In the genomic region with DNA sequence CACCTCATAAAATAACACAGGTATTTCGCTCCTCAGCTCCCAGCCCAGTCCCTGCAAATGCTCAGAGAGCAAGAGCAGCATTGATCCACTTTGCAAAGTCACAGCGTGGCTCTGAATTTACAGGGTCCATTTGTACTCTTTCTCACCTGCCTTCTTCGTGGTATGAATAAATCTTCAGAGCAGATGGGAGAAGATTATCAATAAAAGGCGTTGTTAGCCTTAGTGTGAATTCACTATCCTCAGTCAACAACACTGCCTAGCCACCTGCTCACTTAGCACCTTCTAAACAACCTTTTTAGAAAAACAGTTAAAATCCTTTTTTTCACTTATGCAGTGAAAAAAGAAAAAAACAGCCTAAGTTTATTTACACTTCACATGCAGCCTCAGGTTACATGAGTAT, we compare ENCODE assay signal across 16 mouse cellular contexts.
A peak's percentile ranks its signal among the peaks of the same experiment; 100 is the strongest.
DNase-seq lines count a peak whose midpoint lies in the region; ATAC-seq and TF ChIP-seq lines count a peak whose summit lies in the region.
"Had no signal": no experiment of that assay in that cellular context is flagged by ENCODE, and none has a peak within 500 bp of the region (broad histone marks: within the 10 kb centered on the region; RNA-seq: fewer than 3 reads in every experiment).

No protein-coding gene starts in this region.

- no peaks in the 10 kb centered on the region for H3K36me3 ChIP-seq in forebrain, embryonic 13.5 days (ENCODE audit: poor library complexity, severe bottlenecking)
- no peaks in the 10 kb centered on the region for H3K36me3 ChIP-seq in forebrain, postnatal 0 days (ENCODE audit: insufficient read depth)
- no peaks in the 10 kb centered on the region for H3K36me3 ChIP-seq in forebrain, embryonic 15.5 days
- no peaks in the 10 kb centered on the region for H3K36me3 ChIP-seq in hindbrain, embryonic 11.5 days (ENCODE audit: control insufficient read depth, insufficient read depth, low read length)
- H3K36me3 ChIP-seq: embryonic facial prominence, embryonic 10.5 days; embryonic facial prominence, embryonic 12.5 days had no signal

- no peak for TF ChIP-seq CTCF in forebrain, postnatal 0 days (IDR thresholded peaks at IDR 0.05; ENCODE audit: low read depth)
- no peak for TF ChIP-seq CTCF in brain, embryonic 14.5 days (IDR thresholded peaks at IDR 0.05; ENCODE audit: borderline replicate concordance, extremely low read depth, insufficient read depth, insufficient read length)

- H3K9me3 ChIP-seq in forebrain, embryonic 13.5 days (replicated peaks), result no peaks in the 10 kb centered on the region
- no peaks in the 10 kb centered on the region for H3K9me3 ChIP-seq in forebrain, postnatal 0 days (ENCODE audit: low read length)
- H3K9me3 ChIP-seq in forebrain, embryonic 15.5 days, result no peaks in the 10 kb centered on the region
- H3K9me3 ChIP-seq in hindbrain, embryonic 11.5 days (ENCODE audit: control insufficient read depth, low read length), result no peaks in the 10 kb centered on the region
- H3K9me3 ChIP-seq: embryonic facial prominence, embryonic 10.5 days; embryonic facial prominence, embryonic 12.5 days had no signal

- H3K9ac ChIP-seq in forebrain, embryonic 13.5 days, result no peak overlapping the region
- H3K9ac ChIP-seq in forebrain, postnatal 0 days, result no peak overlapping the region
- no peak overlapping the region for H3K9ac ChIP-seq in forebrain, embryonic 15.5 days (replicated peaks)
- H3K9ac ChIP-seq in hindbrain, embryonic 11.5 days (ENCODE audit: low read depth, low read length), result no peak overlapping the region
- H3K9ac ChIP-seq: embryonic facial prominence, embryonic 12.5 days had no signal

- ATAC-seq in forebrain, embryonic 13.5 days, result peak; percentile 67
- ATAC-seq in forebrain, postnatal 0 days, result no peak
- peak; percentile 77 for ATAC-seq in forebrain, embryonic 15.5 days (replicated peaks)
- no peak for ATAC-seq in hindbrain, embryonic 11.5 days (ENCODE audit: low FRiP score)

- 66% methylated on average over 4 of the region's 4 CpGs for WGBS in forebrain, embryonic 13.5 days
- WGBS in forebrain, postnatal 0 days, result 44% methylated on average over 4 of the region's 4 CpGs
- 47% methylated on average over 4 of the region's 4 CpGs for WGBS in forebrain, embryonic 15.5 days
- 67% methylated on average over 4 of the region's 4 CpGs for WGBS in hindbrain, embryonic 11.5 days

- H3K4me3 ChIP-seq in forebrain, embryonic 13.5 days, result no peak overlapping the region
- no peak overlapping the region for H3K4me3 ChIP-seq in forebrain, postnatal 0 days (ENCODE audit: low read depth, low read length)
- H3K4me3 ChIP-seq in forebrain, embryonic 15.5 days, result no peak overlapping the region
- no peak overlapping the region for H3K4me3 ChIP-seq in hindbrain, embryonic 11.5 days (ENCODE audit: low read depth, low read length)
- H3K4me3 ChIP-seq: embryonic facial prominence, embryonic 10.5 days; embryonic facial prominence, embryonic 12.5 days had no signal

- no peak overlapping the region for H3K4me2 ChIP-seq in forebrain, embryonic 13.5 days
- no peak overlapping the region for H3K4me2 ChIP-seq in forebrain, postnatal 0 days (ENCODE audit: low read depth)
- H3K4me2 ChIP-seq in forebrain, embryonic 15.5 days (replicated peaks), result no peak overlapping the region
- H3K4me2 ChIP-seq in hindbrain, embryonic 11.5 days (replicated peaks; ENCODE audit: low read depth, low read length), result no peak overlapping the region
- H3K4me2 ChIP-seq: embryonic facial prominence, embryonic 12.5 days had no signal

- H3K27me3 ChIP-seq in forebrain, embryonic 13.5 days, result no peaks in the 10 kb centered on the region
- no peaks in the 10 kb centered on the region for H3K27me3 ChIP-seq in forebrain, postnatal 0 days (ENCODE audit: insufficient read depth, low read length)
- H3K27me3 ChIP-seq in forebrain, embryonic 15.5 days, result no peaks in the 10 kb centered on the region
- H3K27me3 ChIP-seq in hindbrain, embryonic 11.5 days (ENCODE audit: control insufficient read depth, insufficient read depth, low read length), result no peaks in the 10 kb centered on the region
- H3K27me3 ChIP-seq: embryonic facial prominence, embryonic 12.5 days had no signal

- TF ChIP-seq POLR2A in brain, embryonic 14.5 days (IDR thresholded peaks at IDR 0.05; ENCODE audit: borderline replicate concordance, extremely low read depth, insufficient read depth, insufficient read length, poor library complexity, severe bottlenecking), result no peak

- DNase-seq in forebrain, postnatal 0 days, result no peak
- DNase-seq in brain, embryonic 14.5 days (ENCODE audit: low read depth), result peak; percentile 81
- DNase-seq in layer of hippocampus, postnatal 25 days (ENCODE audit: extremely low spot score in 1 of 2, low spot score in 1 of 2), result no peak
- DNase-seq in hindbrain, embryonic 11.5 days (ENCODE audit: low spot score), result no peak
- DNase-seq: adrenal gland, adult 2 months; adrenal gland, postnatal 10 days; adrenal gland, postnatal 25 days; cerebellum, adult 11-12 months; cerebellum, adult 2 months; cerebellum, adult 9-10 months; cerebellum, postnatal 10 days; cerebellum, postnatal 25 days had no signal

- no peak overlapping the region for H3K27ac ChIP-seq in forebrain, embryonic 13.5 days
- no peak overlapping the region for H3K27ac ChIP-seq in forebrain, postnatal 0 days (ENCODE audit: low read depth, low read length)
- H3K27ac ChIP-seq in forebrain, embryonic 15.5 days (replicated peaks), result no peak overlapping the region
- H3K27ac ChIP-seq in hindbrain, embryonic 11.5 days (ENCODE audit: low read depth, low read length), result no peak overlapping the region
- H3K27ac ChIP-seq: embryonic facial prominence, embryonic 10.5 days; embryonic facial prominence, embryonic 12.5 days had no signal

- H3K4me1 ChIP-seq in forebrain, embryonic 13.5 days, result 0 out of 2 replicates have a peak, but pooled peaks cover 3% of the 10 kb centered on the region
- H3K4me1 ChIP-seq in forebrain, postnatal 0 days (ENCODE audit: insufficient read depth), result no peaks in the 10 kb centered on the region
- no peaks in the 10 kb centered on the region for H3K4me1 ChIP-seq in forebrain, embryonic 15.5 days
- no peaks in the 10 kb centered on the region for H3K4me1 ChIP-seq in hindbrain, embryonic 11.5 days (replicated peaks; ENCODE audit: control insufficient read depth, insufficient read depth, low read length)
- H3K4me1 ChIP-seq: embryonic facial prominence, embryonic 10.5 days; embryonic facial prominence, embryonic 12.5 days had no signal

Comparison
In these comparisons a context has a peak if more than half of its experiments do, and no peak if none do; other contexts are left out.
1. ATAC-seq: peak in forebrain, embryonic 13.5 days (single experiment) and forebrain, embryonic 15.5 days (single experiment); none in forebrain, postnatal 0 days (single experiment) and hindbrain, embryonic 11.5 days (single experiment).